Mouse (Mus musculus) embryonic facial prominence, embryonic 12.5 days (tissue): ENCODE data around the gene Tubgcp5. TPM values are rescaled to one million over a fixed set of nuclear protein-coding genes. Genes with fewer than 3 reads are reported as not detected.

ENCODE experiments used
- ATAC-seq: fragments of 200-750 bp; cut with Nextera tagmentation; 2 replicates; pipeline ENCODE4 v1.8.0; 2017; ENCODE audit not compliant: insufficient number of reproducible peaks, insufficient read depth, low FRiP score, low TSS enrichment
- H3K27ac ChIP-seq: fragments of 300-500 bp; sonication (generic); 2 replicates; pipeline ENCODE4 v1.5.1; 2016; ENCODE audit warnings: mild to moderate bottlenecking
- H3K27me3 ChIP-seq: fragments of 300-500 bp; sonication (generic); 2 replicates; pipeline ENCODE4 v1.6.1; 2016; ENCODE audit warnings: mild to moderate bottlenecking, moderate library complexity
- H3K36me3 ChIP-seq: fragments of 300-500 bp; sonication (generic); 2 replicates; pipeline ENCODE4 v1.6.1; 2016; ENCODE audit warnings: mild to moderate bottlenecking
- H3K4me1 ChIP-seq: fragments of 300-500 bp; sonication (generic); 2 replicates; pipeline ENCODE4 v1.6.1; 2016
- H3K4me2 ChIP-seq: fragments of 300-500 bp; sonication (generic); replicated peaks from 2 replicates; pipeline ENCODE4 v1.6.1; 2016; ENCODE audit warnings: mild to moderate bottlenecking, moderate library complexity
- H3K4me3 ChIP-seq: fragments of 300-500 bp; sonication (generic); 2 replicates; pipeline ENCODE4 v1.5.1; 2016; ENCODE audit warnings: mild to moderate bottlenecking
- H3K9ac ChIP-seq: fragments of 300-500 bp; sonication (generic); 2 replicates; pipeline ENCODE4 v1.6.1; 2016; ENCODE audit warnings: mild to moderate bottlenecking, moderate library complexity
- H3K9me3 ChIP-seq: fragments of 300-500 bp; sonication (generic); 2 replicates; pipeline ENCODE4 v1.6.1; 2016; ENCODE audit warnings: mild to moderate bottlenecking, moderate library complexity
- WGBS: fragments of 180-500 bp; shearing (Covaris S2); methylation state at CpG from one replicate; pipeline ENCODE4 v1.1.7; 2016; 5-methylcytosine and 5-hydroxymethylcytosine counted together
- polyA plus RNA-seq: library from polyadenylated mRNA; unstranded; fragments of >200 nt; fragmentation: Nextera tagmentation; extraction: Ambion mirVana; gene quantifications from 2 replicates; pipeline ENCODE4 v1.2.1, GENCODE M21; 2016

The Tubgcp5 gene
- polyA plus RNA-seq, 1 experiment from 2014 or later = 44.3 TPM

- ATAC-seq = no peak
- 83% methylated on average over 5 of the region's 5 CpGs for WGBS
- Histone ChIP-seq H3K36me3 (peaks cover 28% of the 10 kb centered on the region), H3K4me1 (no peaks in the 10 kb centered on the region), H3K27ac (no peak overlapping the region), H3K4me2 (no peak overlapping the region), H3K9ac (no peak overlapping the region), H3K4me3 (no peak overlapping the region), H3K9me3 (no peaks in the 10 kb centered on the region), H3K27me3 (no peaks in the 10 kb centered on the region)
Measured at GRCm38 (mm10) chr7:55871476-55871875, 77.5 kb downstream of the Tubgcp5 start.

GRCm38 (mm10) chr7:55874703-55875102 is 80.7 kb downstream of the Tubgcp5 start:
- Histone ChIP-seq H3K4me1 (no peaks in the 10 kb centered on the region), H3K36me3 (peaks cover 57% of the 10 kb centered on the region)
- WGBS = 89% methylated on average over 7 of the region's 7 CpGs

GRCm38 (mm10) chr7:55877721-55878120 is 83.8 kb downstream of the Tubgcp5 start:
- H3K27ac ChIP-seq = no peak overlapping the region
- 92% methylated on average over 10 of the region's 10 CpGs for WGBS
- H3K4me2 ChIP-seq = no peak overlapping the region
- no peak for ATAC-seq
- H3K36me3 ChIP-seq = peaks cover 82% of the 10 kb centered on the region
- no peaks in the 10 kb centered on the region for H3K9me3 ChIP-seq
- H3K9ac ChIP-seq = no peak overlapping the region
- H3K27me3 ChIP-seq = no peaks in the 10 kb centered on the region
- H3K4me3 ChIP-seq = no peak overlapping the region
- no peaks in the 10 kb centered on the region for H3K4me1 ChIP-seq

More at GRCm38 (mm10) chr7:55874703-55875102, 80.7 kb downstream of the Tubgcp5 start:
- Histone ChIP-seq H3K4me3 (no peak overlapping the region), H3K9ac (no peak overlapping the region), H3K4me2 (no peak overlapping the region), H3K27me3 (no peaks in the 10 kb centered on the region), H3K27ac (no peak overlapping the region), H3K9me3 (no peaks in the 10 kb centered on the region)
- no peak for ATAC-seq

GRCm38 (mm10) chr7:55880882-55881281 is 86.9 kb downstream of the Tubgcp5 start:
- WGBS = 91% methylated on average over 9 of the region's 9 CpGs
- Histone ChIP-seq H3K4me3 (no peak overlapping the region), H3K4me1 (no peaks in the 10 kb centered on the region), H3K9ac (no peak overlapping the region), H3K36me3 (peaks cover 56% of the 10 kb centered on the region), H3K27me3 (no peaks in the 10 kb centered on the region), H3K9me3 (no peaks in the 10 kb centered on the region), H3K27ac (no peak overlapping the region), H3K4me2 (no peak overlapping the region)
- no peak for ATAC-seq

Other genes starting within 250 kb of the Tubgcp5 start
- gene Siglech, start 26.0 kb upstream of the Tubgcp5 start, polyA plus RNA-seq = 0.52 and 0.67 TPM in 2 replicates
- gene Cyfip1, start 47.6 kb downstream of the Tubgcp5 start, polyA plus RNA-seq = 119 and 122 TPM in 2 replicates
- gene Nipa2, start 168.3 kb downstream of the Tubgcp5 start, polyA plus RNA-seq = 47.9 and 48.0 TPM in 2 replicates
- gene Nipa1, start 225.8 kb downstream of the Tubgcp5 start, polyA plus RNA-seq = 9.9 and 10.0 TPM in 2 replicates